Mouse (Mus musculus): ENCODE data around the gene Hyal2. TPM values are rescaled to one million over a fixed set of nuclear protein-coding genes. Genes with fewer than 3 reads are reported as not detected.
A peak's percentile ranks its signal among the peaks of the same experiment; 100 is the strongest.

The Hyal2 gene
- polyA plus RNA-seq, 1 experiment from 2014 or later = 107 TPM

- peaks cover 10% of the 10 kb centered on the region for H3K36me3 ChIP-seq (ENCODE audit: control insufficient read depth, insufficient read depth, low read length)
- peaks cover 40% of the 10 kb centered on the region for H3K4me1 ChIP-seq (replicated peaks; ENCODE audit: control insufficient read depth, insufficient read depth, low read length)
- no peaks in the 10 kb centered on the region for H3K27me3 ChIP-seq (replicated peaks; ENCODE audit: control insufficient read depth, insufficient read depth, low read length)
- no peak overlapping the region for H3K4me3 ChIP-seq (ENCODE audit: low read depth, low read length)
- H3K4me2 ChIP-seq (ENCODE audit: low read length) = no peak overlapping the region
- H3K9me3 ChIP-seq (ENCODE audit: control insufficient read depth, low read length) = no peaks in the 10 kb centered on the region
- no peak overlapping the region for H3K9ac ChIP-seq (ENCODE audit: low read length)
- H3K27ac ChIP-seq (ENCODE audit: low read depth) = no peak overlapping the region
- 83% methylated on average over 20 of the region's 20 CpGs for WGBS
- DNase-seq (ENCODE audit: low spot score) = no peak
- ATAC-seq (replicated peaks; ENCODE audit: low FRiP score, low TSS enrichment, low read depth) = no peak
Measured at GRCm38 (mm10) chr9:107549297-107550074, 18.3 kb upstream of the Hyal2 start.

GRCm38 (mm10) chr9:107550491-107551116, 17.1 kb upstream of the Hyal2 start:
- Histone ChIP-seq H3K27me3 (replicated peaks; ENCODE audit: control insufficient read depth, insufficient read depth, low read length) (no peaks in the 10 kb centered on the region), H3K4me2 (ENCODE audit: low read length) (peak overlapping the region; percentile 98), H3K36me3 (ENCODE audit: control insufficient read depth, insufficient read depth, low read length) (no peaks in the 10 kb centered on the region), H3K9ac (ENCODE audit: low read length) (peak overlapping the region; percentile 65), H3K4me3 (ENCODE audit: low read depth, low read length) (peak overlapping the region; percentile 46; the same call in 1 of the 2 replicates), H3K4me1 (replicated peaks; ENCODE audit: control insufficient read depth, insufficient read depth, low read length) (peaks cover 42% of the 10 kb centered on the region), H3K27ac (ENCODE audit: low read depth) (peak overlapping the region; percentile 54; the same call in 1 of the 2 replicates), H3K9me3 (ENCODE audit: control insufficient read depth, low read length) (no peaks in the 10 kb centered on the region)
- ATAC-seq (replicated peaks; ENCODE audit: low FRiP score, low TSS enrichment, low read depth) (no peak), DNase-seq (ENCODE audit: low spot score) (no peak)
- WGBS = 37% methylated on average over 23 of the region's 23 CpGs

- DNase-seq (ENCODE audit: low spot score) (peak; percentile 78), ATAC-seq (replicated peaks; ENCODE audit: low FRiP score, low TSS enrichment, low read depth) (peak; percentile 24)
- under 1% methylated on average over 63 of the region's 63 CpGs for WGBS
- Histone ChIP-seq H3K36me3 (ENCODE audit: control insufficient read depth, insufficient read depth, low read length) (no peaks in the 10 kb centered on the region), H3K9ac (ENCODE audit: low read length) (peak within 1 kb of the TSS; percentile 65), H3K27ac (ENCODE audit: low read depth) (peak within 1 kb of the TSS; percentile 54), H3K4me2 (ENCODE audit: low read length) (peak within 1 kb of the TSS; percentile 98), H3K27me3 (replicated peaks; ENCODE audit: control insufficient read depth, insufficient read depth, low read length) (no peaks in the 10 kb centered on the region), H3K4me1 (replicated peaks; ENCODE audit: control insufficient read depth, insufficient read depth, low read length) (peaks cover 49% of the 10 kb centered on the region), H3K9me3 (ENCODE audit: control insufficient read depth, low read length) (no peaks in the 10 kb centered on the region), H3K4me3 (ENCODE audit: low read depth, low read length) (peak within 1 kb of the TSS; percentile 46)
Measured at GRCm38 (mm10) chr9:107551117-107551889, 16.4 kb upstream of the Hyal2 start, which contains the start of gene Rassf1. TSS of gene Rassf1 (plus strand) at chr9:107551555.

- ATAC-seq (replicated peaks; ENCODE audit: low FRiP score, low TSS enrichment, low read depth) = no peak
- Histone ChIP-seq H3K27me3 (replicated peaks; ENCODE audit: control insufficient read depth, insufficient read depth, low read length) (no peaks in the 10 kb centered on the region), H3K4me2 (ENCODE audit: low read length) (peak overlapping the region; percentile 98), H3K36me3 (ENCODE audit: control insufficient read depth, insufficient read depth, low read length) (peaks cover 4% of the 10 kb centered on the region), H3K9ac (ENCODE audit: low read length) (peak overlapping the region; percentile 65), H3K4me3 (ENCODE audit: low read depth, low read length) (peak overlapping the region; percentile 46), H3K27ac (ENCODE audit: low read depth) (peak overlapping the region; percentile 54; the same call in 1 of the 2 replicates), H3K4me1 (replicated peaks; ENCODE audit: control insufficient read depth, insufficient read depth, low read length) (peaks cover 48% of the 10 kb centered on the region), H3K9me3 (ENCODE audit: control insufficient read depth, low read length) (no peaks in the 10 kb centered on the region)
- no peak for DNase-seq (ENCODE audit: low spot score)
- 13% methylated on average over 8 of the region's 8 CpGs for WGBS
Measured at GRCm38 (mm10) chr9:107551890-107552355, 15.8 kb upstream of the Hyal2 start.

- H3K9ac ChIP-seq (ENCODE audit: low read length) = peak overlapping the region; percentile 59; the same call in 1 of the 2 replicates
- H3K27ac ChIP-seq (ENCODE audit: low read depth) = no peak overlapping the region
- WGBS = 78% methylated on average over 5 of the region's 5 CpGs
- DNase-seq (ENCODE audit: low spot score) (no peak), ATAC-seq (replicated peaks; ENCODE audit: low FRiP score, low TSS enrichment, low read depth) (no peak)
- H3K36me3 ChIP-seq (ENCODE audit: control insufficient read depth, insufficient read depth, low read length) = peaks cover 13% of the 10 kb centered on the region
- peaks cover 42% of the 10 kb centered on the region for H3K4me1 ChIP-seq (replicated peaks; ENCODE audit: control insufficient read depth, insufficient read depth, low read length)
- H3K27me3 ChIP-seq (replicated peaks; ENCODE audit: control insufficient read depth, insufficient read depth, low read length) = no peaks in the 10 kb centered on the region
- H3K4me2 ChIP-seq (ENCODE audit: low read length) = peak overlapping the region; percentile 98
- H3K4me3 ChIP-seq (ENCODE audit: low read depth, low read length) = peak overlapping the region; percentile 57
- H3K9me3 ChIP-seq (ENCODE audit: control insufficient read depth, low read length) = no peaks in the 10 kb centered on the region
Measured at GRCm38 (mm10) chr9:107552690-107553393, 14.9 kb upstream of the Hyal2 start.

- Histone ChIP-seq H3K27ac (ENCODE audit: low read depth) (peak overlapping the region; percentile 95), H3K27me3 (replicated peaks; ENCODE audit: control insufficient read depth, insufficient read depth, low read length) (no peaks in the 10 kb centered on the region), H3K4me3 (ENCODE audit: low read depth, low read length) (peak overlapping the region; percentile 57), H3K36me3 (ENCODE audit: control insufficient read depth, insufficient read depth, low read length) (peaks cover 22% of the 10 kb centered on the region), H3K4me2 (ENCODE audit: low read length) (peak overlapping the region; percentile 98), H3K9me3 (ENCODE audit: control insufficient read depth, low read length) (no peaks in the 10 kb centered on the region), H3K9ac (ENCODE audit: low read length) (peak overlapping the region; percentile 59), H3K4me1 (replicated peaks; ENCODE audit: control insufficient read depth, insufficient read depth, low read length) (peaks cover 42% of the 10 kb centered on the region)
- peak; percentile 64 for ATAC-seq (replicated peaks; ENCODE audit: low FRiP score, low TSS enrichment, low read depth)
- DNase-seq (ENCODE audit: low spot score) = no peak
- WGBS = 4% methylated on average over 37 of the region's 37 CpGs
Measured at GRCm38 (mm10) chr9:107553541-107554318, 14.0 kb upstream of the Hyal2 start.

GRCm38 (mm10) chr9:107554319-107554825, 13.4 kb upstream of the Hyal2 start:
- ATAC-seq (replicated peaks; ENCODE audit: low FRiP score, low TSS enrichment, low read depth) (peak; percentile 89), DNase-seq (ENCODE audit: low spot score) (peak; percentile 93)
- Histone ChIP-seq H3K27ac (ENCODE audit: low read depth) (peak overlapping the region; percentile 95), H3K4me2 (ENCODE audit: low read length) (peak overlapping the region; percentile 98), H3K9me3 (ENCODE audit: control insufficient read depth, low read length) (no peaks in the 10 kb centered on the region), H3K36me3 (ENCODE audit: control insufficient read depth, insufficient read depth, low read length) (peaks cover 28% of the 10 kb centered on the region), H3K4me3 (ENCODE audit: low read depth, low read length) (peak overlapping the region; percentile 57), H3K9ac (ENCODE audit: low read length) (peak overlapping the region; percentile 66), H3K27me3 (replicated peaks; ENCODE audit: control insufficient read depth, insufficient read depth, low read length) (no peaks in the 10 kb centered on the region), H3K4me1 (replicated peaks; ENCODE audit: control insufficient read depth, insufficient read depth, low read length) (peaks cover 42% of the 10 kb centered on the region)
- WGBS = under 1% methylated on average over 53 of the region's 53 CpGs
